Mouse (Mus musculus): ENCODE data around the gene Sox5. TPM values are rescaled to one million over a fixed set of nuclear protein-coding genes. Genes with fewer than 3 reads are reported as not detected.

Gene Sox5
- total RNA-seq, 2 experiments from 2014 or later, result 1.9 to 2.5 TPM

DNA sequence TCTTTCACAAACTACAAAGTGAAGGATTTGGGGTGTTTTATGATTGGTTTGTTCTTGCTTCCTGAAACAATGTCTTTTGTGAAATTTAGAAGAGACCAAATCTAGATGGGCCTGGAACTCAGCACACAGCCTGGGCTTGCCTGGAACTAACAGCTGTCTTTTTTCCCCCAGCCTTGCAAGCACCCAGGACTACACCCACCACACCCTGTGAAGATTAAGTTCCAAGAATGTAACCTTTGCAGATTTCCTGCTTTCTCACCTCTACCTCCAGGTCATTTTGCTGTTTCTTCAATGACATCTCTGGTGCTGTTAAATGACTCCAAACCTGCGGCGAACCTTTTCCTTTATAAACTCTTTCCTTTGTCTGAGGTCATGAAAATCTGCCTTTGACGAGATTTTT lies 455.0 kb downstream of the Sox5 start:
- DNase-seq, result no peak

- DNase-seq, result no peak
Observed at GRCm38 (mm10) chr6:144323372-144323771, 458.4 kb downstream of the Sox5 start.

DNA sequence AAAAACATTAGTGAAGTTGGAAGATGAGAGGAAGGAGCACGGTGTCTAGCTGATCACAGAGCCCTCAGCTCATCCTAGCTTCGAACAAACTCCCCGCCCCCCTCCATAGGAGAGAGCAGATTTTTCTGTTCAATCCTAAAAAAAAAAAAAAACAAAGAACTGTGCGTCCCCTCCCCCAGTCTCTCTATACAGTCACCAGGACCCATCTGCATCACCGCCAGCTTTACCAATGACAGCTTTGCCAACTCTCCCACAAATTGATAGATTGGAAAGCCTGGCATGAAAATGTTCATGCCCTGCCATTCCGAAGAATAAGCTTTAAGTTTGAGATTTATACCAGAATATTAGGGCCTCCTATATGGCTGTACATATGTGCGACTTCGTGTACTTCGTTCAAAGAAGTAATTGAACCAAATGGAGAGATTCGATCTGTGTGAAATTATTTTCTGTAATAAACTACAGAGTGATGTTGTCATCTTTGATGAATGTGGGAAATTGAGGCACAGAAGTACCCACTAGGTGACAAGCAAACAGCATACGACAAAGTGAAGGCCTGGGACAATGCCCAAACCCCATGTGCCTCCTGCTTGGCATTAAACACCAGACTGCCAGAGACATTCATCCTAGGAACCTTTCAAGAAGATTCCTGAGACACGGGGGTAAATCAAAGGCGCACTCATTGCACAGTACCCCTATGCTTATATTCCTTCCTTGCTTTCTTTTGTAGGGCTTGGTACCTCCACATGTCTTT lies 459.3 kb downstream of the Sox5 start:
- no peak for DNase-seq

DNA sequence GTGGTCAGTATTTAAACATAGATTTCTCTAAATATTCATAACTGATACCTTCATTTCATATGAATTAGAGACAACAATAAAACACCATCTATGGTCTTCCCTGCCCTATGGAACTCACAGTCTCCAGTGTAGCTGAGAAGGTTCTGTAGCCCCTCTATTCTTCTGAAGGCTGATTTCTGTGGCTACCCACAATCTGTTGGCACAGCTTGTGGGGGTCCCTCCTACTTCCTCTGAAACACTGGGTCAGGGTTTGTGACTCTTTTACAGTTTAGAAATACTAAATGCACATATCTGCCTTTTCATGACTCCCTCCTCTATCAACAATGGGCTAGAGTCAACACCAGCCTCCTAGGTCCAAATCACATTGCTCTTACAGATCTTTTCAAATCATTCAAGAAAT lies 461.4 kb downstream of the Sox5 start:
- DNase-seq, result no peak

GRCm38 (mm10) chr6:144319717-144320116 lies 462.1 kb downstream of the Sox5 start:
- no peak for DNase-seq

GRCm38 (mm10) chr6:144312781-144313754 lies 468.7 kb downstream of the Sox5 start:
- no peak for DNase-seq

DNA sequence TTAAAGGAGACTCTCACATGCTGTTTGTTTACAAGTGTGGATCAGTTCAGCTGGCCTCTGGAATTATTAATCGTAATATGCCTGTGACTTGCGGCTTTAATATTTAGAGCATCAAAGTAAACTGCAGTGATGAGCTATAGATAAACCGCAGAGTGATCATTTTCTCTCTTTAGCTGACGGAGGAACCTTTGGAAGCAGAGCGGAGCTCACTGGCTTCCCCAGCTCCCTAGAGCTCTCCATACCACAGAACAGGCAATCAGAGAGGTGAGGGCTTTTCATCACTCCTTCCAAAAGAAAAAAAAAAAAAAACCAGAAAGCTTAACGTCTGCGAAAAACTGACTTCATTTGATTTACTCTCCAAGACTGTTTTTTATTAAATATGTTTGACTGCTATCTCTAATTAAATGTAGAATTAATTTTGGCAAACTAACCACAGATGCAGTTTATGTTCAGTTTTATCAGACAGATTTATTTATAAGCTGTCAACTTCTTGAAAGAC lies 469.4 kb downstream of the Sox5 start:
- no peak for DNase-seq

DNA sequence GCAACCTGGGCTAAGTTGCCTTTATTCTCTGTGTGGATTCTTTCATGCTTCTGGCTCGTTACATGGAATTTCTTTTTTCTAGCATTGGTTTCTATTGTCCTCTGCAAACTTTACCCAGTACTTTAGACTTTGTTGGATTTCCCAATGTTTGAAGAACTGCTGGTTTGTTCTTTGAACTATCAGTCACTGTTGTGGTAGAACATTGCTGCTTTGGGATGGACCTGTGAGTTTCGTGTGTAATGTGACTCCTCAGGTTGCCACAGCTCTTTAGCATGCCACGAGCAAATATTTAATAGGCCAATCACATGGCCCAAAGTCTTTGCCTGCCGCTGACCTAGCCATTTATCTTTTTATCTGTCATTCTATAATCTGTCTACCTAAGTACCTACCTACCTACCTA lies 470.0 kb downstream of the Sox5 start:
- no peak for DNase-seq

- DNase-seq, result no peak
Observed at GRCm38 (mm10) chr6:144309171-144309570, 472.6 kb downstream of the Sox5 start.

DNA sequence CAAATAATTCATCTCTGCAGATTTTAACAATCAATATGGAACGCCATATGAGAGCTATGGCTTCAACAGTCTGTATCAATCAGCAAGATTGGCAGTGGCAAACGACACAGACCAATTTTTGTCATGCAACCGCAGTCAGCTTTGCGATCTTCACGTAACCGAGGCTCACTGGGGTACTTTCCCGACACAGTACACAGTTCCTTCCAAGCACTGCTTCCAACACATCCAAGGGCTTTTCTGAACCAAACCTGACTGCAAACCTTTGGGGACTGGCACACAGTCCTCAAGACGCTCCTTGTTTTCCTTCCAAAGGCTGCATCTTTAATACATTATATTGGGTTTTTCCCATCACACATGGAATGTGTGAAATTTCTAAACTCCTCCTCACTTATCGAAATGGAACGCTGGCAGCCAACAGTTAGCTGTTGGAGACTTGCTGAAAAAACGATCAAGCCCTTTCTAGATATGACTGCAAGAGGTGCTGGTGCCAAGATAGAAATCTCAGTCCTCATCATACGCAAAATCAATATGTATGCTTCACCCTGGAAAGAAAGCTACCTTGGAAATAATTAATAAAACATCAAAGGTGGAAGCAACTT lies 474.1 kb downstream of the Sox5 start:
- no peak for DNase-seq

DNA sequence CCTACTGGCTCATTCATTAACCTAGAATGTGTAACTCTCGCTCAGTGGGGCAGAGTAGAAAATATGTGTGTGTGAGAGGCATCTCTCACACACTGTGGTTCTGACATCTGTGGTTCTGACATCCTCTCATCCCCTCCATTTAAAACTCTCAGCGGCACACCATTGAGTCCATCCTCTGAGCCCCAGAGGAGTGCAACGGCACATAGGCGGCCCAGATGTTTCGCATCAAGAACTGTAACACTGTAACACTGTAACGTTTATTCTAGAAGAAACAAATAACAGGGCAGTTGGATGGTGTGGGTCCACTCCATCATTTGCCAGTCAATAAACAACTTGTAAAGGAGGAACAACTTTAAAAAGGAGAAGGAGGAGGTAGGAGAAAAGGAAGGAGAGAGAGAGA lies 479.0 kb downstream of the Sox5 start:
- no peak for DNase-seq

DNA sequence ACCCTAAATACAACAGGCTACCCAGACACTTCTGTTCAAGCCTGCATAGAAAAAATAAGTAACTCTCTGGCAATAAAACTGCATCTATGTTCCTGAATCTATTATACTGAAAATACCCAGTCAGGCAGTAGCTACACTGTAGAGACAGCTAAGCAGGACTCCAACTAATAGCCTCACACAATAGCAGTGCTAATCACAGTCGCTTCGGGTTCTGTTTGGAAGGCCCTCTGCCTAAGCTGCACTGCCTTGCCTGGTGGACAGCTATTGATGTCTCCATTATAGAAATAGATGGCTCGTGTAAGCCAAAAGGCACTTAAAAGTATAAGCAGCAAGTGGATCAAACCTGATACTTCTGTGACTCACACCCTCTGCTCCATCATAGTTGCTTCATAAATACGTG lies 480.7 kb downstream of the Sox5 start:
- no peak for DNase-seq

DNA sequence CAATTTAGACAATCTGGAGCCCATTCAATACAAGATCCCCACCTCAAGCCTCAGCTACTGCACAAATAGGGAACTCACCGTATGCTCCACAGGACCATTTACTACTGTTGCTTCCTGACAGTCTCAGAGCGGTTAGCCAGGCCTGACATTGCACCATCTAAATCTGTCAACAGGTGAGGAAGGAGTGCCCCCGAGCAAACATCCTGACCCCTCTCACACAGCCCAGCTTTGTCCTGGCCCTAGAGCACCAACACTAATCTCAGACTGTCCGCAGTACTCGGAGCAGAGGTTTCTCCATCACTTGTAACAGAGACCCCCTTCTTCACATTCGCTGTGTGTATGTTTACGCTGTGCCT lies 482.3 kb downstream of the Sox5 start:
- DNase-seq, result no peak

DNA sequence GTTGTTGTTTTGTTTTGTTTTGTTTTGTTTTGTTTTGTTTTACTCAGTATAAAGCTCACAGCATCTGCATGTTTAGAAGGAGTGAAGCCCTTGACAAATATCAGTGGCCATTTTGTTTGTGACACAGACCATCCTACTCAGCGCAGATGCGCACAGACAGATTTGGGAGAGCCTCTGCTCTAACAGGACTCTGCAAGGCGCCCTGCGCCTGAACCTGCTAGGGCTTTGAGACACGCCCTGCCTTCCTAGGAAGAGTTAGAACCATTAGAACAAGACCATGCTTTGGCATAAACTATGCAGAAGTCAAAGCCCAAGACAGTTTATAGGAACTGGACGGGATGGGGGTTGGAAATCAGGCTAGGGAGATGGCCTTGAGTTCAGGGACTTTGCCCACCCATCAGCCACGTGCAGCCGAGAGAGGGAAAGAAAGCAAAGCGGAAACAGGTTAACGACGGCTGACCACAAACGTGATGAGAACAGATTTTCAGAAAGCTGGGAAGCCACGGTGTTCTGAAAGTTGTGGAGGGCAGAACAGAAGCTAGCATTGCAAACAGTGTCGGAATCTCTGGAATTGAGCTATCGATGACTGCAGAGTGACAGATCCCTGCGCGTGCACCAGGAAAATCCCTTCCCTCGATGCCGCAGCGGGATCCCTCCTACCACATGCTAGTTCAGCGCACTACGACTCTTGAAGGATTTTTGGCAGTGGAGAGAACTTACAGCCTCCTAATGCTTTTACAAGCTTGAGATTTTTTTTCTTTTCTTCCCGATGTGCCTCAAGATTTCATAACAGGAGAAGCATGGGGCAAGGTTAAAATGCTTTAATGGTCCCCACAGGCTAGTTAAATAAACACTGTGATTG lies 482.9 kb downstream of the Sox5 start:
- DNase-seq, result no peak

- DNase-seq, result no peak
Observed at GRCm38 (mm10) chr6:144297846-144298245, 483.9 kb downstream of the Sox5 start.

DNA sequence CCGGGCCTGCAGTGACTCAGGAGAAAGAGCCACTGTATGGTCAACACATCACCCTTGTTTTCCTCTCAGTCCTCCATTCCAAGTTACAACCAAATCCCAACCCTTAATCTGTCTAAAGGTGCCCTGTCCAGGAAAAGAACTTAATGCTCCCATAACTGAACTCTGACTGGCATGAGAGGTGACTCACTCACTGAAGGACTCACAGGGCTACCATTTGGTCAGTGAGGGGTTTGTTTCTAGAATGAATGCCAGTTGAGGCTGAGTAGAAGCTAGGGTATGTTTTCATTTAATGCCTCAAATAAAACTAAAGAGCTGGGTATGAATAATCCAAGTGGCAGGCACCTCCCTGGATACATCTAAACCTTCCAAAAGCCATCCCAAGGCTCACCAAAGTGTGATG lies 484.6 kb downstream of the Sox5 start:
- DNase-seq, result no peak

GRCm38 (mm10) chr6:144291526-144291925 lies 490.3 kb downstream of the Sox5 start:
- DNase-seq, result no peak

DNA sequence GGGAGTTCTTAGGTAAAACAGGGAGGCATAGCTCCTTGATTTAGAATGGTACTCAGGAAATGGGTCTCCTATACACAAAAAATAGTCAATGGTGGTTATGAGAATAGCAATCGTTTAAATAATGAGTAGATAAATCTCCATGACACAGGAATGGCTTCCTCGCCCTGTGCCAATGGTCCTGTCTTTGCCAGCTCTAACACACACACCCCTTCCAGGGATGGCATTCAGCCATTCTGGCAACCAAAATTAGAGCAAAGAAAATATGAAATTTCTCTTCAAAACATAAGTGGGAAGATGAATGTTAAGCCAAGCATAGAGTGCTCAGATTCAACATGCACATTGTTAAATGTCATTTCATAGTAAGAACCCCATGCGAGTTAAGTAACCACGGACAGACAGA lies 495.7 kb downstream of the Sox5 start:
- DNase-seq, result no peak

- no peak for DNase-seq
Observed at GRCm38 (mm10) chr6:144283191-144283590, 498.6 kb downstream of the Sox5 start.

GRCm38 (mm10) chr6:144282756-144283155 lies 499.0 kb downstream of the Sox5 start:
- DNase-seq, result no peak

DNA sequence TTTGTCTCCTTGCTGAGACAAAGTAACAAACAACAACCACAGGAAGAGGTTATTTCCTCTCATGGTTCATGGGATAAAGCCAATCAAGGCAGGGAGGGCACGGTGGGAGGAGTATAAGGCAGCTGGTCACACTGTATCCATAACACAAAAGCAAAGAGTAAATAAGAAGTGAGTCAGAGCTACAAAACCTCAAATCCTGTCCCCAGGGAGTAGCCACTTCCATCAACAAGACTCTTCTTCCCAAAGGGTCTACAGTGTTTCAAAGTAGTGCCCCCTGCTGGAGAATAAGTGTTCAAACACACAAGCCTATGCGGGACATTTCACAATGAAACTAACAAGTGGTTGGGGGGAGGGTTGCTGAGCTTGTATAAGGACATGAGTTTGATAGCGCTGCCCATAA lies 500.1 kb downstream of the Sox5 start:
- DNase-seq, result no peak

DNA sequence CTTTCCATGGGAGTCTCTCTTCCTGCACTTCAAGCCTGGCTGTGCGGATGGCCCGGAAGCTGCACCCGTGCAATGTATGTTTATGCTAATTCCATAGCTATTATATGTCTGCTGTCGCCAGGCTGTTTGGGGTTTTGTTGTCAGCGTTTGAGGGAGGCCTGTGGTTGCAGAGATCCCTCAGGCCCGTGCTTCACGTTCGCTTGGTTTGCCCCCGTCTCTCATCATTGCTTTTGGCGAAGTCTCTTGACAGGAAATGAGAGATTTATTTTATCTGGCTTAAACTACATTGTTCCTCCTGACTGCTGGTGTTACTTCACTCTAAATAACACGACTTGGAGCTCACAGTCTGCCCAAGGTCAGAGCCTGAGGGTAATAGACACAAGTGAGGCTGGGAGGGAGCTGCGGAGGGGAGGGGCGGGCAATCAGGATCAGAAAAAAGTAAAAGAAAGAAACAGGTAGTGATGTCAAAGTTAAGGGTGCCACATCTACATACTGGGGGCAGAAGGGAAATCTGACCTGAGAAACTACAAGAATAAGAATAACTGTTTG lies 503.2 kb downstream of the Sox5 start:
- no peak for DNase-seq

Measured in gastrocnemius, postnatal 10 days (tissue).